Mouse (Mus musculus) brown adipose tissue, adult 24 weeks (tissue): ENCODE data around the gene Kifc3. TPM values are rescaled to one million over a fixed set of nuclear protein-coding genes. Genes with fewer than 3 reads are reported as not detected.

ENCODE experiments used
- H3K27ac ChIP-seq: fragments of 200-500 bp; replicated peaks from 2 replicates; pipeline ENCODE4 v1.5.1; 2012; ENCODE audit warnings: low read depth, mild to moderate bottlenecking, low read length
- H3K4me1 ChIP-seq: fragments of 200-500 bp; 2 replicates; pipeline ENCODE4 v1.6.1; 2012; ENCODE audit warnings: low read length, mixed read lengths; ENCODE audit not compliant: control insufficient read depth, insufficient read depth, insufficient read length
- H3K4me3 ChIP-seq: fragments of 200-500 bp; 2 replicates; pipeline ENCODE4 v1.5.1; 2012; ENCODE audit warnings: low read depth, mild to moderate bottlenecking, low read length, moderate library complexity; ENCODE audit not compliant: insufficient read depth
- polyA plus RNA-seq: library from polyadenylated mRNA; stranded (reverse); fragments of >200 nt; gene quantifications from 2 replicates; pipeline ENCODE4 v1.2.4, GENCODE M21; 2012; ENCODE audit not compliant: missing spikeins, insufficient read depth, insufficient read length

Kifc3 gene
- polyA plus RNA-seq, 1 experiment, result 24.4 TPM

DNA sequence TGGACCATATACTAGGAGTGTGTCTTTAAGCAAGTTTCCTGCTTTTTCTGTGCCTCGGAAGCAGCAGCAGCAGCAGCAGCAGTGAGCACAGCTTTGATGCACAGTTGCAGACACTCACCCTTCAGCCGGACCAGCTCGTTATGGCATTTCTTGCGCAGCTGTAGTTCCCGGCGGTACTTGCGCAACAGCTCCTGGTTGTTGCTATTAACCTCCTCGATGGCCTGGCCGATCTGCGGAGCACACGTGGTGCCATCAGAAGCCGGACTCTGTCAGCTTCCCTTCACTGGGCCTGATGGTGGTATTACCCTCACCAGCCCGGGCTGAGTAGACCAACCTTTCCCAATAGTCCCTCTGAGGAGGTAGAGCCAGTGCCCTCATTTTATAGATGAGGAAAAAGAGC, 95.3 kb downstream of the Kifc3 start:
- H3K27ac ChIP-seq, result no peak overlapping the region
- no peak overlapping the region for H3K4me3 ChIP-seq
- no peaks in the 10 kb centered on the region for H3K4me1 ChIP-seq

DNA sequence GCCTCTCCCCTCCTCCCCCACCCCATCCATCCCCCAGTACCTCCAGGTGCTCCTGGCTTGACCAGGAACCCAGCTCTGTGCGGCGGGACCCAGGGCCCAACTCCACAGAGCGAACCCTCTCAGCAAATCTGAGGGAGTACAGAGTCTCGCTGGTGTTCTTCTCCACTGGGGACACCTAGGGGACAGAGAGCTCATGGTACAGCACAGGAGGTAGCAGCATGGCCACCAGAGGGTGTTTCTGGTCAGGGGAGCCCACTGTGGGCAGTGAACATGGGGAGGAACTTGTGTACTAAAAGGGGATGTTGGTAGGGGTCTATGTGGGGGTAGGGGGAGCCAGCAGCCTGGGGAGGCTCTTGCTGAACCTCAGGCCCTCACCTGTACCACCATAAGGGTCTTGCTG, 100.6 kb downstream of the Kifc3 start:
- Histone ChIP-seq H3K4me3 (no peak overlapping the region), H3K4me1 (no peaks in the 10 kb centered on the region), H3K27ac (no peak overlapping the region)

DNA sequence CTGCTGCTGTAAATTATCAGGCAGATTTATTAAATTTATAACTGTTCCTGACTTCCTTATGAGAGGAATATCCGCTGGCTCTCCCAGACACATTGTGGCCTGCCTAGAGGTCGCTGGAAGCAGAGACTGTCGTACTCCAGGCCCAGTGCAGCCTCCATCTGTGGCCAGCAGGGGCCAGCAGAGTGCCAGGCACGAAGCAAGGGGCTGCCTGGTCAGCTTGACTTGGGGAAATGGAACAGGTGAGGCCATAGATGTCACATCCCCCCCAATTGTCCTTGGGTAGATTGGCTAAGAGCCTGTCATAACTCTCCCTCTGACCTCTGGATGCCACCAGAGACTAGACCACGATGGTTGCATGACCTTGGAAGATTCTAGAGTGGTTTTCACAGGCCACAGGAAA, 103.6 kb downstream of the Kifc3 start:
- Histone ChIP-seq H3K4me3 (no peak overlapping the region), H3K4me1 (no peaks in the 10 kb centered on the region)

DNA sequence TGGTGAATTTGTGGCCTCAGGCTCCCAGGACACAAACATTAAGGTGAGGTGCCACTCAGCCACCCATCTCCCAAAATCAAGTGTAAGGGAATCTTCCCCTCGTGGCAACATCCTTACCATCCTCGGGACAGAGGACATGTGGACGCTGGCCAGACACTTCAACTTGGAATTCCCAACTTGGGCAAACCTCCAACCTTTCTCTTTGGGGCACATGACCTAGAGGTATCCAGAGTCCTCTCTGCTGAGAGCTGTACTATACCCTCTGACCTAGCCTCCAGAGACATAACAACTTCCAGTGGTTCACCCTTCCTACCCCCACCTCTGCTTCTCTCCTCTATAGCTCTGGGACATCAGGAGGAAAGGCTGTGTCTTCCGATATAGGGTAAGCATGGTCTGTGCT, 109.0 kb downstream of the Kifc3 start:
- Histone ChIP-seq H3K4me3 (no peak overlapping the region), H3K4me1 (no peaks in the 10 kb centered on the region), H3K27ac (no peak overlapping the region)

More for the DNA sequence above, 103.6 kb downstream of the Kifc3 start:
- H3K27ac ChIP-seq, result no peak overlapping the region

DNA sequence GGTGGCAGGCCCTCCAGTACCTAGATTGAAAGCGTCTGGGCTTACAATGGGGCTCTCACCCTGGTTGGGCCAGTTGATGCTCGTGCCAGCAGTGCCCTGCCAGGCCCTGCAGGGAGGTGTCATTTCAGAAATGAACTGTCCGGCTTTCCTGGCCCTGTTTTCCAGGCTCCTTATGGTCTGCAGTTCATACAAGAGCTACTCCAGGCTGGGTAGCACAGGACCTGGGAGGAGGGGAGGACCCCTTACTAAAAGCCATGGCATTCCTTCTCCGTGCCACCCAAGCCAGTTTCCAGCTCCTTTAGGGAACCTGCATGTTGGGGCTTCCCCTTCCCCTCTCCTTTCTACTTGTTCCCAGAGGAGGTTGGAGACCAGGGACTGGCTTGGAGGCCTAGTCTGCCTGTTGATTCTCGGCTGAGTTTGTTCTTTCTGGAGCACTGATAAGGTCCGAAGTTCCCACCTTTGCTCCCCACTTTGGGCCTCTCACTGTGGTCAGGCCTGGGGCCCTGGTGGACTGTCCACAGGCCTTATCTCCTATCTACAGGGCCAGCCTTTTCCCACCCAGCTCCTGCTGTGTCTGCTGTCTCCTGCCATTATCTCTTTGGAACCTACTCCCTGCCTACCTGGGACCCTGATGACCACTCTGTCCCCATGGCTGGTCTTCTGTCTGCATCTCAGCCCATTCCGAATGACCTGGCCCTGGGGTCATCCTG, 117.0 kb downstream of the Kifc3 start:
- Histone ChIP-seq H3K4me1 (no peaks in the 10 kb centered on the region), H3K4me3 (no peak overlapping the region)

DNA sequence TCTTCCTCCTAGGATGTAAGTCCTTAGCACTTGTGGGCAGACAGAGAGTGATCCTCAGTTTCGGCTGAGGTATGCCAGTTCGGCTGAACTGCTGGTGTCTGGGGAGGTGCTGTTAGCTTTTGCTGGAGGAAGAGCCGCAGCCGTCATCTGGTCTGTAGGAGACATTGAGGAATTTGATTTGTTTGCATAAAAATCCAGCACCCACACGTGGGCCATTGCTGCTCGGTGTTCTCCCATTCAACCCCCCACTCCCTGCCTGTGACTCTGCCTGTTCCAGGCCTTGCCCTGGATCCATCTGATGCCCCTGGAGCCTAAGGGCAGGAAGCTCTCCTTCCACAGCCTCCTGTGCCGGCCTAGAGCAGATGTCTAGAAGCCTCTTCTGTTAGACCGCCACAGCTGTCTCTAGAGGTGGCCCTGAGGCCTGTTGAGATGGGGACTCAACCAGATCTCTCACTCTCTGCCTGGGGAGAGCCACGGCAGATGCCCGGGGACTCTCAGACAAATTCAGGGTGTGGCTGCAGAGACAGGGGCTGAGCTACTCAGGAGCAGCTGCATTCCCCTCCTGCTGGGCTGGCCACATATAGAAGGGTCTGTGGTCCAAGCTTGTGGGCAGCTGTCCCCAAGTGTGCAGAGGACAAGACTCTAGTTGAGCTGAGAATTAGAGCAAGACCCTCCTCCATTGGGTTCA, 117.7 kb downstream of the Kifc3 start:
- no peak overlapping the region for H3K27ac ChIP-seq
- H3K4me3 ChIP-seq, result no peak overlapping the region
- no peaks in the 10 kb centered on the region for H3K4me1 ChIP-seq

More for the DNA sequence above, 117.0 kb downstream of the Kifc3 start:
- no peak overlapping the region for H3K27ac ChIP-seq

DNA sequence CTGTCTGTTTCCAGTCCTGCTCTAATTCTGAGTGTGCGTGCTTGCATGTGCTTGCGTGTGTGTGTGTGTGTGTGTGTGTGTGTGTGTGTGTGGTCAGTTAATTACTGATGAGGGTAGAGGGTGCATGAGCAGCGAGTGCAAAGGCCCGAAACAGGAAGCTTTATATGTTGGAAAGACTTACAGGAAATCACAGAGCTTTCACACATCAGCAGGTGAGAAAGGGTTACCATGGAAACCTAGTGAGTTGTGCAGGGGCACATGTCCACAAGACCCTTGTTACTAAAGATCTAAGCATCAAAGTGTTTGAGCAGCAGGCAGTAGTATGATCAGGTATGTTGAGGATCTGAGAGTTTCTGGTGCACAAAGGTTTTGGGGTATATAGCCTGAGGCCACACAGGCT, 118.4 kb downstream of the Kifc3 start:
- Histone ChIP-seq H3K4me3 (no peak overlapping the region), H3K27ac (no peak overlapping the region), H3K4me1 (no peaks in the 10 kb centered on the region)

DNA sequence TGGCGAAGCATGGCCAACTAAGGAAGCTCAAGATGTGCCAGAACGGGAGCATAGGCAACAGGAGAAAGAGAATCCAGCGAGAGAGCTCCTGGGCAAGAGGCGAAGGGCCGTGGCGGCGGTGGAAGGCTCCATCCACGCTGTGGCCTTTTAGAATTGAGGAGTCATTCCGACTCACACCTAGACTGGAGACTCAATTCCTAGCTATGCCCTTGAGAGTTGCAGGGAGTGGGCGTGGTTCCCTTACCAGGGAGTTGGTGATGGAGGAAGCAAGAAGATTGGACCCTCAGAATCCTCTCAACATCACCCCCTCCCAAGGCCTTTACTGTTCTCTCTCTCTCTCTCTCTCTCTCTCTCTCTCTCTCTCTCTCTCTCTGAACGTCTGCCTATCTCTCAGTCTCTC, 121.0 kb downstream of the Kifc3 start:
- Histone ChIP-seq H3K4me3 (peak overlapping the region; percentile 81), H3K4me1 (no peaks in the 10 kb centered on the region), H3K27ac (no peak overlapping the region)

DNA sequence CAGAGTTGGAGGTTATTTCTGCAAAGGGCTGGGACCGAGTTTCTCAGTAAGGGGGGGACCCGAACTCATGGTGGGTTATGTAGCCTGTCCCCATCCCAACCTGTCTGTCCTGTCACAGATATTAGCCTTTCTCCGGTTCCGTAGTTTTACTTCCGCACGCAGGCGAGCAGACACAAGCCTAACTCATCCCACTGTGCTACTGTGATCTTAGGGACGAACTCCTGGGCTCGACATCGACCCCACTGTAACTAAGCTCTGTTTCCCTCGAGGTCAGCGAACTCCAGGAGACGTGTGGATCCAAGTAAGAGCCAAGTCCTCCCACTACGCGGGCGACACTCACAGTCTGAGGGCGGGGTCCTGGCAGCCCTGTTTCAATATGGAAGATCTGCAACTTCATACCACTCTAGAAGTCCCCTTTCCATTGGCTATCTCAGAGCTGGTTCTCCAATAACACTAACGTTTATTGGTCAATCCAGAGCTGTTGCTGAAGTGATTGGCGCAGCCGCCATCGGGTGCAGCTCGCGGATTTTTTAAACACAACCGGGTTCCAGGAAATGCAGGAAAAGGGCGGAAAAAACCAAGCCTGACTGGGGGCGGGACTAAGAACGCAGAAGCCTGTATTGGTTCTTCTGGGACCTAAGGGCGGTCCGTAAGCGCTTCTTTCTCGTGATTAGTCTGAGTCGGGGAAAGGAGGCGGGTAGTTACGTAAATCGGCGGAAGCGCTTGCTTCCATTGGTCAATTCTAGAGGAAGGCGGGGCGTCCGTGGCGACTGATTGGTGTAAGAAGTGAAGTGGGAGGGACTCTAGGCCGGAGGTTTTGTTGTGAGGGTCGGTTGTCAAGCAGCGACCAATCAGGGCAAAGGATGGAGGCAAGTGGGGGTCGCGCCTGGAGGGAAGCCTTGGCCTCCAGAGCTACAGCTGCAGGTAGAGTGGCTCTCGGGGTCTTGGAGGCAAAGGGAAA, 122.0 kb downstream of the Kifc3 start, which contains the start of gene Katnb1:
Gene Katnb1 (plus strand): TSS at position 806 of the 961 bp plus-strand sequence.
- Histone ChIP-seq H3K4me1 (no peaks in the 10 kb centered on the region), H3K27ac (peak within 1 kb of the TSS; percentile 91)

DNA sequence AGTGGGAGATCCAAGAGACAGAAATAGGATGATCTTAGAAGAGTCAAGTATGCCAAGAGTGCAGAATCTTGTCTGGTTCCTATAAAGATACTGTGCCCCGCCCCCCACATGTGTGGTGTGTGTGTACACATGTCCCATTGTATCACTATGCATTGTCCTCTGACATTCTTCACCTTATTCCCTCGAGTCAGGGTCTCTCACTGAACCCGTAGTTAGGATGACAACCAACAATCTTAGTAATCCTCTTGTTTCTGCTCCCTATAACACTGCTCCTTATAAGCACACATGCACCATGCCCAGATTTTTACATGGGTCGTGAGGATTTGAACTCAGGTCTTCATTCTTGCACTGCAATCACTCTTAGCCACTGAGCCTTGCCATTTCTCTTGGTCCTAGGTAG, 123.3 kb downstream of the Kifc3 start:
- Histone ChIP-seq H3K4me1 (no peaks in the 10 kb centered on the region), H3K27ac (no peak overlapping the region), H3K4me3 (no peak overlapping the region)

More for the DNA sequence above, 122.0 kb downstream of the Kifc3 start, which contains the start of gene Katnb1:
- H3K4me3 ChIP-seq, result peak within 1 kb of the TSS; percentile 81

DNA sequence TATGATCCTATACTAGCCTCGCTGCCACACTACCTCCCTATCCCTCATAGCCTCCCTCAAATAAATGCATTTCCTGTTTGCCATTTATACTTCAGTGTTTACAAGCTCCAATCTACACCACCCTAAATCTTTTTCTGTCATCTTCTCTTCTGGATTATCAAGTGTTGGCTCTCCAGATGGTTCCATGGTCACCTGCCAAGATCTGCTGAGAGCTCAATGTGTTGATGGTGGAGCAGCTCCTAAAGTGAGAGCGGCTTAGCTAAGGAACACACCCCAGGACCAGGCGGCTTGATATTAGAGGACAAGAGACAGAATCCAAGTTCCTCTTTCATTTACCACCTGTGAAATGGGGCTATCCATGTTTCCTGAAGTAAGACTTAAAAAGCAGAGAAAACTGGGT, 124.6 kb downstream of the Kifc3 start:
- Histone ChIP-seq H3K4me3 (no peak overlapping the region), H3K27ac (no peak overlapping the region), H3K4me1 (no peaks in the 10 kb centered on the region)

DNA sequence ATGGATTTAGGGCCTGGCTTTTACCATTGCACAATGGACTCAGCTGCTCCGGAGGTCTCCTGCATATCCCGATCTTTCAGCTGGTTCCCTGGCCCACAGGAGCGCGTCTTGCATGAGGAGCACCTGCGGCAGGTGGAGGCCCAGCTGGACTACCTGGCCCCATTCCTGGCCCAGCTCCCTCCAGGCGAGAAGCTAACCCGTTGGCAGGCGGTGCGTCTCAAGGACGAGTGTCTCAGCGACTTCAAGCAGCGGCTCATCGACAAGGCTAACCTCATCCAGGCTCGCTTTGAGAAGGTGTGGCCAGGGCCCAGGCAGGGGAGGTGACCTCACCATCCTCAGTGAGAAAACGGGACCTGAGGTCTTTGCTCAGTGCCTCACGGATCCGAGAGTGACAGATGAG, 126.5 kb downstream of the Kifc3 start:
- Histone ChIP-seq H3K4me1 (no peaks in the 10 kb centered on the region), H3K27ac (no peak overlapping the region), H3K4me3 (no peak overlapping the region)

DNA sequence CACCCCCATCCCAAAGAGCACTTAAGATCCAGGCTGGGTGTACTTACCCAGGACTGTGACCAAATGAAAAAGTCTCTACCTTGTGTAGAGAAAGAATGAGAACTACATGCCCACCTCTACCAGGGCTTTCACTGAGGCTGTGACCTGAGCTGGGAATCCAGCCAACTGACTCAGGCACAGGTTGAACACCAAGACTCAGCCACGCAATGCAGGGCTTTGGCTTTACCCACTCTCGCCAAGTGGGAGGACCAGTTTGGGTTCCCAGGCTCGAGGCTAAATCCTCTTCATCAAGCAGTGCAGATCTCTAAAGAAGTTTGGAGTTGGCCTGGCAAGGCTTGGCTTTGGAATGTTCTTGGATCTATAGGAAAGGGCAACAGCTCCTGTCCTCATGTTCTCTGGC, 127.1 kb downstream of the Kifc3 start:
- H3K4me3 ChIP-seq, result no peak overlapping the region
- H3K27ac ChIP-seq, result no peak overlapping the region
- H3K4me1 ChIP-seq, result no peaks in the 10 kb centered on the region

DNA sequence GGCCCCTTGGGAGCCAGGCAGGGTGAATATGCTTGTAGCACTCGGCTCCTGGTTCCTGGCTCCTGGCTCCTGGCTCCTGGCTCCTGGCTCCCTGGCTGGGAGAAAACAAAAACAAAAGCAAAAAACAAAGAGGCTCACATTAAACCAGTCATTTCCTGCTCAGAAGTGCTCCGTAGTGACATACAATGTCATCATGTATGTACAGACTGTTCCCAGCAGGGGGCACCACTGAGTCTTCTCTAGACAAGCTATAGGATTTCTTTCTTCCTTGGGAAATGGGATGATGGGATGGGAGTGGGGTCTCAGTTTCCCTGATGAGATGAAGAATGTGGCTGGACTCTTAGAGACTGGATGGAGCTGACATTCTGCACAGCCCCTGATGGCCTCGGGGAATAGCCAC, 135.0 kb downstream of the Kifc3 start:
- Histone ChIP-seq H3K27ac (no peak overlapping the region), H3K4me1 (no peaks in the 10 kb centered on the region), H3K4me3 (no peak overlapping the region)

DNA sequence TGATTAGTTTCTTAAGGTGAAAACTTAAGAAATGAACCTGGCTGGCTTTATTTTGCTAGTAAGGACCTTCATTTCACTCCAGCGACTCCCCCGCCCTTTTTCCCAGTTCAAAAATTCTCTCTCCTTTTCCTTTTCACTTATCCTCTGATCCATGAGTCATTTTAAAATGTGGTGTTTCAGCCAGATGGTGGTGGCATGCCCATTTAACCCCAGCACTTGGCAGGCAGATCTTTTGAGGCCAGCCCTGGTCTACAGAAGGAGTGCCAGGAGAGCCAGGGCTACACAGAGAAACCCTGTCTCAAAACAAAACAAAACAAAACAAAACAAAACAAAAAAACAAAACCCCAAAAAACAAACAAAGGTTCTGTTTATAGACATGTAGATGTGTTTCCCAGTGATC, 138.1 kb downstream of the Kifc3 start:
- Histone ChIP-seq H3K4me1 (no peaks in the 10 kb centered on the region), H3K4me3 (no peak overlapping the region), H3K27ac (no peak overlapping the region)
